Mouse (Mus musculus) inflammation-experienced regulatory T-cells, adult 6 months (primary cell): Measurements from ENCODE around the gene Tspan9. TPM values are rescaled to one million over a fixed set of nuclear protein-coding genes. Genes with fewer than 3 reads are reported as not detected.

Source experiments
- ATAC-seq: one replicate; pipeline ENCODE4 v1.8.0; 2017
- polyA plus RNA-seq, 3 experiments: library from polyadenylated mRNA; unstranded; fragments of 100-300 nt; shearing (Covaris generic); gene quantifications; one replicate each; pipeline ENCODE4 v1.2.1; 2017

Tspan9 gene
- polyA plus RNA-seq, 3 experiments from 2014 or later: 0.36 to 1.3 TPM; not detected in 1

- no peak for ATAC-seq
Measured at GRCm38 (mm10) chr6:127979831-127980230, 163.6 kb downstream of the Tspan9 start.

DNA sequence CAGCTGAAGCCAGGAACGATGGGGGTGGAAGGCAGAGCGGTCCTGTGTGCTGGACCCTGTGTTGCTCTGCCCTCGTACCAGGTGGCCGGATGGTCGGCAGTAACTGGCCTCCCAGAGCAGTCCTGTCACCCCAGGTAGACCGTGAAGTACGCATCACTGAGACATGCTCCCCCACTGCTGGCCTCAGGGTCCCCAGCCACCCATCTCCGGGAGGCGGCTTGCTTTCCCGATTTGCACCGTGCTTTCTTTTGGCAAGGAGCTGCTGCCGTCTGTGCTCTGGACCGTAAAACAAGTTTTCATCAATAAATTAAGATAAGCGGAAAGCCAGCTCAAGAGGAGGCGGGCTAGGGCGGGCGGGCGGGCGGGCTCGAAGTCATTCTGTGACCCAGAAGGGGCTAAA is 164.5 kb downstream of the Tspan9 start:
- no peak for ATAC-seq

DNA sequence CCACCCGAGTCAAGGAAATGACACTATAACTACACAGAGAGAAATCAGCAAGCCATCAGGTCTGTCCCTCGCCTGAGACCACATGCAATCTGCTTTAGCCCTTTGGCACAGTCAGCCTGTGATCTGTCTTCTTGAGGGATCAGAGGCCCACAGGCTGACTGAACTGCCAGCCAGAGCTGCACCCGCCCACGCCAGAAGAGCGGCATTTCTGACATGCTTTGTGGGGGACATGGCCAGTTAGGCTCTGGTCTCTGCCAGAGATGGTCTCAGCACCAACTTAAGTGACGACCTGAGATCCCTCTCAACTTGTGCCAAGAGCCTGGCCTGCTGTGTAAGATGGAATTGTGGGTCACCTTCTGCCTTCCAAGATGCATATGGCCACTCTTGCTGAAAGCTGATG is 166.7 kb downstream of the Tspan9 start:
- no peak for ATAC-seq

DNA sequence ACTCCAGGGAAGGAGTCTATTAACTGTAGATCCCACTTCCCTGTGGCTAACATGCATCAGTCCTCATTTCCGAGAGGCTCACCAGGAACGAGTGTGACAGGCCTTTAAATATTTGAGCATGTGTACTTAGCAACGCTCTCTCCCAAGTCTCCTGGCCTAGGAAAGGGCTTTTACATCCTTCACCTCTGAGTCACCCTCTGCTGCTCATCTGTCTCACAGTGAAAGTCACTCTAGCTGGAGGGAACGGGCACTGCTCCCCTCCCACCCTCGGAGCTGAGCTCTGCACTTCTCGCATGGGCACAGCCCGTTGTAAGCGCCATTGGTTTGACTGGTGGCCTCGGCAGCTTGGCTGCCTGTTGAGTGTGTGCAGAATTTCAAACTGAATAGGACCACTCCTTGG is 169.4 kb downstream of the Tspan9 start:
- ATAC-seq: no peak

DNA sequence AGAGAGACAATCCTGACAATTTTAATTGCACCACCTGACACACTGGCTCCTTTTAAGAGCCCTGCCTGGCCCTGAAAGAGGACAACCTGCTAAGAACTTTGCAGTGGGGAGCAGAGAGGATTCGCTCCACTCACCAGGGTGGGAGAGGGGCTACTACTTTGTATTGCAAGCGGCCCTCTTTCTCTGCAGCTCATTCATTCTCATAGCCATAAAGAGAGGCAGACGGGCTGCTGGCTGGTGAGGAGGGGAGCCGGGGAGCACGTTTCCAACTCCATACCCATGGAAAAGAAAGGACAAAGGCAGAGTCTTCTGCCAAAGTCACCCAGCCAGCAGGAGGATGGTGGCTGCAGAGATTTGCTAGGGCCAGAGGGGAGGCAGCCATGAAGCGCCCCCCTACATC is 169.8 kb downstream of the Tspan9 start:
- no peak for ATAC-seq

DNA sequence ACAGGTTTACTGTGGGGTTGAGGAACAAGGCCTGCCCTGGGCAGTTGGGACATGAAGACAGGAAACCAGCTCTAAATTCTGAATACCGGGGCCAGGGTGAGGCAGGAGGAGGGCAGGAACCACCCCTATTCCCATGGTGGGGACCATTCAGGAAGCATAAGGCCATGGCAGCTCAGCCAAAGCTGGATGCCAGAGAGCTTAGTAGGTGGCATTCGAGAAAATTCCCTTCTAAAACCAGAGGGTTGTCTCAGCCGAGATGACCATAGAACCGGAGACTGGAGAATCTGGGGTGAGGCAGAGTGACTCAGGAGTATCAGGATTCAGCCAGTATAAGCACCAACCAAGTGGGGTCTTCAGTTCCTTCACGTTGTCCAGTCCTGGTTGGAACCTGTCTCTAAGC is 171.5 kb downstream of the Tspan9 start:
- no peak for ATAC-seq

GRCm38 (mm10) chr6:127970848-127971247 is 172.5 kb downstream of the Tspan9 start:
- ATAC-seq: no peak

DNA sequence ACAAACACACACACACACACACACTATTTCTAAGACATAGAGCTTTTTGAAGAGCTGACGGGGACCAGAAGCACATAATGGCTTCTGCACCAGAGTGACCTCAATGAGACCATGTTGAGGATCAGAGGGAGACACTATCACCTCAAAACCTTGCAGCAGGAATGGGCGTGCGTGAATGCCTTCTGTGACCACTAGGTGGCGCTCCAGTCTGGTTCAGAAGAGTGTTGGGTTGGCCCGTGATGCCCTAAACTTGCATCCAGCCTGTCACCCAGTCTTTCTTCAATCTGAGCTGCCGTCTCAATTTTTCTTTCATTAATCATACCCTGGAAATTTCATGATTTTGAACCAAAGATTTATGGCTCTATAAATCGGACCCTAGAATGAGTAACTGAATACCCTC is 173.3 kb downstream of the Tspan9 start:
- no peak for ATAC-seq

- no peak for ATAC-seq
Measured at GRCm38 (mm10) chr6:127969709-127970108, 173.7 kb downstream of the Tspan9 start.

DNA sequence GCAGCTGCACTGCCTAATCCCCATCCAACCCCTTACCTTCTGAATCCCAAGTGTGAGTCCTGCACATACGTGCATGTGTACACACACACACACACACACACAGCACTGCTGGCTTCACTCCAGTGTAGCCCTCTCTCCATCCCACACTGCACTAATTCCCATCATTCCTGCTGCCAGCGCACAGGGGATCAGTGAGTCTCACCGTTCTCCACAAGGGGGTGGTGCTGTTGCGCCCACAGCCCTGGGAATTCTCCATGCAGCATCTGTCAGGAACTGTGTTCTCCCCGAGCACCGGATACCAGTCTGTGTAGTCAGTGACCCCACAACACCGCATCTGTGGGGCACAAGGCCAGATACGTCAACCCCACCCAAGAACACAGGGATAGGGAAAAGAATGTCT is 177.9 kb downstream of the Tspan9 start:
- ATAC-seq: no peak

GRCm38 (mm10) chr6:127960203-127960602 is 183.2 kb downstream of the Tspan9 start:
- no peak for ATAC-seq

DNA sequence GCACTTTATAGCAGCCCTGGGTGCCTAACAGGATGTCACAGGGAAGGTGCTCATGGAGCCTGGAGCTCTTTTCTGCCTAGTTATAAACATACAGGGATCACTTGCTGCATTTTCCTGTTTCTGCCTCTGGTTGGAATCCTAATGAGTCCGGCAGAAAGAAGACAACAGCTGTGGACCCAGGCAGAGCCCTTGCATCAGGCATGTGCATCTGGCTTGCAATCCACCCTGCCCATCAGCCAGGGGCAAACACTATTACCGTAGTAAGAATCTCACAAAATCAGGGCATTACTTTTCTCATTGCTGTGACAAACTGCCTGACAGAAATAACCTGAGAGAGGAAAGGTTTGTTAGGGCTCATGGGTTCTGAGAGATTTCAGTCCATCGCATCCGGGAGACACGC is 187.2 kb downstream of the Tspan9 start:
- ATAC-seq: no peak

DNA sequence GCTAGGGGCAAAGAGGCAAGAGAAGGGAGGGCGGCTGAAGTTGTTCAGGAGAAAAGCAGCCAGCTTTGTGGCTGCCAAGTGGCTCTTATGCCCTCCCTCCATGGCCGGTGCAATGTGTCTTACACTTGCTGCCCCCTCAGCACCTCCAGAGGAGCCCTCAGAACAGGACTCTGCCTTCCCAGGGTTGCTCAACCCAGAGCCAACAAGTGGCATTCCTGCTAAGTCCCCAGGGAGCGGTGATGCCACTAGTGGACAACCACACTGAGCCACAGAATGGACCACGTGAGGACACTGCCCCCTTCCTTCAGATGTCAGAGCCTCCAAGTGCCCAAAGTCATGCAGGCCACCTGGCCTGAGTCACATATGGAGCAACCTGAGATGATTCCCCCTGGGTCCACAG is 190.3 kb downstream of the Tspan9 start:
- ATAC-seq: no peak

DNA sequence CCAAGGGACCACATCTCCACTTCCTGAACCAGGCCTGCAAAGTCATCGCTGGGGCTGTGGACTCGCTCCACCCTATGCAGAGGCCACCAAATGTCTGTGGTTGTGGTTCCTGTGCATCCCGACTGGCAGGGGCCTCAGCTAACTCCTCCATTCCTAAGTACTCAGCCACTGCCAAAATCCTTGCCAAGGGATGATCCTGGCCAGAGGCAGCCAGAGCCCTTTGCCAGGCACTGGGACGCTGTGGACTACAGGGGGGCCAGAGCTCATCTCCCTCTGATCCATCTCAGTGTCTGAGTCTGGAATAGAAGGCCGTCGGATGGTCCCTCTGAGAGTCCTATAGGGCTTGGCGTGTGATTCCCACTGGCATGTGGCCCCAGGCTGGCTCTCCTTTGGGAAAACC is 193.5 kb downstream of the Tspan9 start:
- ATAC-seq: no peak

DNA sequence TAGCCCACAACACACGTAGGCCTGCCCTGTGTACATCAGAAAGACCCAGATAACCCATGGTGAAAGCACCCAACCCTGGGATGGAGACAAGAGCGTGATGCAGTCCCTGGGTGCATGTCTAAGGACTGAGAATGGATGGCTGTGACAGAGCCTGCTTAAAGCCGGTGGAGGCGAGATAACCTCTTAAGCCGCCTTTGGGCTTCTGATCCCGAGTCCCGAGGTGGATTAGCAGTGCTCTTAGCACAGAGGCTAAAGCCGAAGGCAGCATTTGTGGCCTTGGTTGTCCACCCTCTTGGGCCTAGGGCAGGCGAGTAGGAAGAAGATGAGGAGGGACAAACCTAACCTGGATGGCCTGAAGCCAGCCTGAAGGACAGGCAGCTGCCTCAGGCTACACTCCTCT is 194.7 kb downstream of the Tspan9 start:
- ATAC-seq: no peak

DNA sequence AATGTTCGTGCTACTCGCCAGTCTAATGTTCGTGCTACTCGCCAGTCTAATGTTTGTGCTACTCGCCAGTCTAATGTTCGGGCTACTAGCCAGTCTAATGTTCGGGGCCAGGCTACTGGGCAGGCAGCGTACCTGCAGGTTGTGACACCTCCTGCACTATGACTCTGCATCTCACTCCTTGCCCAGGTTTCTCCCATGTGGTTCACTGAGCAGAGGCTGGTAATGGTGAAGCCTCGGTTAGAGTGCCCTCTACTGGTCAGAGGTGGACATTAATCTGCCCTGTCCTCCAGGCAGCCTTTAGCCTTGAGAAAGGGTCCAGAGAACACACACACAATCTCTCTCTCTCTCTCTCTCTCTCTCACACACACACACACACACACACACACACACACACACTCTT is 197.7 kb downstream of the Tspan9 start:
- ATAC-seq: peak; percentile 52

DNA sequence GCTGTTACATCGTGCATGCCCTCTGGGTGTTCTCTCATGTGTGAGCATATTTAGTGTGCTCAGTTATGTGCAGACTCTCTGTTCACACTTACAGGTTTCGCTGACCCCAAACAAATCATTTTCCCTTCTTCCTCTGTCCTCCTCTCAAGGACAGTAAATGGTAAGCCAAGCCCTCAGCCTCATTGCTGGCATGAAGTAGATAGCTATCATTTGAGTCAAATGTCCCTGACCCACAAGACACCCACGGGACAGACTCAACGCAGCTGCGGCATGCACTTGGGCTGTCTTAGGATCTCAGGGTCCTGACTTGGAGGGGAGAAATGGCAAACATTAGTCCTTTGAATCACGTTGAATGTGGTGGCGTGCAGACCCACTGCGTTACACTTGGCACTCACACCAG is 201.0 kb downstream of the Tspan9 start:
- no peak for ATAC-seq

DNA sequence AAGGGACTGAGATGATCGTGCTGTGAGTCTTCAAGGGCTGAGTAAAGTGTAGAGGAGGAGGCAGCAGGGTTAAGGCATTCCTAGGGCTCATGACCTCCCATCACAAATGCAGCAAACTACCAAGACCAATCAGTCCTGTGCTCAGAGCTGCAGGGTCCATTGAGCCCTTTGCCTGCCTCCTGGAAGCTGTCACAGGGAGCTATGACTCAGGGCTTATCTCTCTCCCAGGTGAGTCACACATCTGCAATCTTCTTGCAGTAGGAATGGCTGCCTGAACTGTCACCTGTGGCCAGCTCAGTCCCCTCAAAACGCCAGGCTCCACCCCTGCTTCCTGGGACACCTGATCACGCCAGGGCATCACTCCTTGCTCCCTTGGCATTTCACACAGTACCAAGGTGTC is 208.3 kb downstream of the Tspan9 start:
- ATAC-seq: no peak

GRCm38 (mm10) chr6:127933841-127934240 is 209.6 kb downstream of the Tspan9 start:
- no peak for ATAC-seq

DNA sequence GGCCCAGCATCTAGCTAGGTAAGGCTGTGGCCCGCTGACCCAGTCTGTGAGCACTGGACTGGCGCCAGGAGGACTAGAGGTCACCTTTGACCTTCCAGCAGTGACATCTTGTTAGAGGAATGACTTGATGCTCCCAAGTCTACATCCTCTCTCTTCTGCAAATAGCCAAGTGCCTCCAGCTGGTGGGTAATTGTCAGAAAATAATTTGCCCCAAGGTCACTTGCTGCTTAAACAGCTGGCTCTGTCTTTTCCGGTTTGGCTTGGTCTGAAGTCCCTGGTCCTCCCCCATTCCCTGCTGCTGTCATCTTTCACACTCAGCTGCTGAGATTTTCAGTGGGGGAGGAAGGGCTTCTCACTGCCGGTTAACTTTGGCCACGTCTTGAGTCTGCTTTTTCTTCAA is 210.7 kb downstream of the Tspan9 start:
- no peak for ATAC-seq

GRCm38 (mm10) chr6:127928682-127929081 is 214.7 kb downstream of the Tspan9 start:
- no peak for ATAC-seq

DNA sequence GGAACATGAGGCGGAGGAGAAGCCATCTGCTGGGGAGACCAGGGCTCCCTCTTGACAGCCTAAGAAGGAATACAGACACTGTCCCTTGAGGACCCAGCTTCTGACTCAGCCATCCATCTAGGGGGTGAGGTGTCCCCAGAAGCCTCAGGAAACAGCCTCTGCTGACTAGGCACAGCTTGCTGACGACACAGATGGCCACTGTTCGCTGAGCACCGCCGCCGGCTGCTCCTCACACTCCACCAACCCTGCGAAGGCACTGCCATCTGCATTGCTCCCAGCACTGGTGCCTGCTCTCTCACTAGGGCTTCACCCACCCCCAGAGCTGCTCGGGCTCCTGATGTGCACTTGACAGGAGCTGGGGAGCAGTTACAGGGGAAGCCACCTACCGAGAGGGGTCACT is 217.5 kb downstream of the Tspan9 start:
- no peak for ATAC-seq

GRCm38 (mm10) chr6:127924750-127925149 is 218.6 kb downstream of the Tspan9 start:
- no peak for ATAC-seq

GRCm38 (mm10) chr6:127923296-127923695 is 220.1 kb downstream of the Tspan9 start:
- no peak for ATAC-seq

GRCm38 (mm10) chr6:127921996-127922395 is 221.4 kb downstream of the Tspan9 start:
- no peak for ATAC-seq

GRCm38 (mm10) chr6:127920652-127921051 is 222.7 kb downstream of the Tspan9 start:
- ATAC-seq: no peak
